Mouse (Mus musculus) limb, embryonic 10.5 days (tissue): ENCODE measurements at regions not wholly inside any gene's neighbourhood (a gene's known extent, or its start where the extent isn't known, plus 50 kb on each side); places are given as distances from the start of the nearest gene placed in this dataset.

Experiments used
- DNase-seq: peaks from one replicate; pipeline ENCODE4 v3.0.0-alpha.2; 2017; ENCODE audit warnings: low spot score
- H3K27ac ChIP-seq: fragments of 300-500 bp; sonication (generic); 2 replicates; pipeline ENCODE4 v1.5.1; 2016; ENCODE audit warnings: mild to moderate bottlenecking
- H3K27me3 ChIP-seq: fragments of 300-500 bp; sonication (generic); 2 replicates; pipeline ENCODE4 v1.6.1; 2016; ENCODE audit warnings: low read depth, mild to moderate bottlenecking; ENCODE audit not compliant: poor library complexity, severe bottlenecking
- H3K36me3 ChIP-seq: fragments of 300-500 bp; sonication (generic); 2 replicates; pipeline ENCODE4 v1.6.1; 2016; ENCODE audit warnings: mild to moderate bottlenecking, moderate library complexity
- H3K4me1 ChIP-seq: fragments of 300-500 bp; sonication (generic); 2 replicates; pipeline ENCODE4 v1.6.1; 2016
- H3K4me3 ChIP-seq: fragments of 300-500 bp; sonication (generic); 2 replicates; pipeline ENCODE4 v1.5.1; 2016; ENCODE audit warnings: mild to moderate bottlenecking, moderate library complexity
- H3K9me3 ChIP-seq: fragments of 300-500 bp; sonication (generic); replicated peaks from 2 replicates; pipeline ENCODE4 v1.6.1; 2016; ENCODE audit warnings: mild to moderate bottlenecking
- WGBS: fragments of 180-500 bp; shearing (Covaris S2); methylation state at CpG from one replicate; pipeline ENCODE4 v1.1.7; 2016; 5-methylcytosine and 5-hydroxymethylcytosine counted together

DNA sequence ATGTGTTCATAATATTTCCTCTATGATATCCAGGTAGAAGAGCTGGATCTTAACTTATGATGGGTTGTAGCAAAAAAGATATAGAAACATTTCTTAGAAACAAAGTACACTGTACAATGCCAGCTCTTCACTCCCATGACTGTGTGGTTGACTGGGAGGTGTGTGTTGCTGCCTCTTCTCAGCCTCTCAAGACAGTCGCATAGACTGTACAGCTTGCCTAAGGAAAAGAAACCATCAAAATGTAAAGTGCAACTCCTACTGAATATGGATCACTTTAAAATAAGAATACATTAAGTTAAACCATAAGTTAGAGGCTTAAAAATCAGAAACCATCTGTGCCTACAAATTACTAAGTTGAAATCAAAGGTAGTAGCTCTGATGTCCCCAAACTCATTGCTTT, 125.5 kb upstream of the P3h2 start:
- H3K27ac ChIP-seq: no peak overlapping the region
- no peaks in the 10 kb centered on the region for H3K4me1 ChIP-seq
- no peaks in the 10 kb centered on the region for H3K36me3 ChIP-seq
- H3K4me3 ChIP-seq: no peak overlapping the region
- H3K27me3 ChIP-seq: no peaks in the 10 kb centered on the region
- DNase-seq: no peak
- WGBS: 89% methylated on average over 1 of the region's 1 CpGs
- H3K9me3 ChIP-seq: no peaks in the 10 kb centered on the region

DNA sequence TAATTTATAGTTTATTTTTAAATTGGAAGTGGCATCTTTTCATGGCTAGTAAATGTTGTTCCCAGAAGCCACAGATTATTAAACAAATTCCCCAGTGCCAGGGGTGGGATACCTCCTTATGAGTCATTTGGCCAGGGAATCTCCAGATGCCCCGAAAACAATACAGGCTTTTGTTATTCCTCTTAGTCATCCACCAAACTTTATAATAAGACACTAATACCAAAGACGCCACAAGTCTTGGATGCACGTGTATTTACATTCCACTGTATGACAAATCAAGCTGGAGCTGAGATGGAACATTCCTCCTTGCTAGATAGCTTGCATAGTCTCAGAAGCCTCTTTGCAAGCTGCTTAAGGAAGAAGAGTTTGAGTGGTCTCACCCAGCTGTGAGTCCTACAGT, 105.8 kb upstream of the P3h2 start:
- no peaks in the 10 kb centered on the region for H3K36me3 ChIP-seq
- 95% methylated on average over 3 of the region's 3 CpGs for WGBS
- H3K27me3 ChIP-seq: no peaks in the 10 kb centered on the region
- H3K4me3 ChIP-seq: no peak overlapping the region
- H3K27ac ChIP-seq: no peak overlapping the region
- no peaks in the 10 kb centered on the region for H3K9me3 ChIP-seq
- no peaks in the 10 kb centered on the region for H3K4me1 ChIP-seq
- no peak for DNase-seq

DNA sequence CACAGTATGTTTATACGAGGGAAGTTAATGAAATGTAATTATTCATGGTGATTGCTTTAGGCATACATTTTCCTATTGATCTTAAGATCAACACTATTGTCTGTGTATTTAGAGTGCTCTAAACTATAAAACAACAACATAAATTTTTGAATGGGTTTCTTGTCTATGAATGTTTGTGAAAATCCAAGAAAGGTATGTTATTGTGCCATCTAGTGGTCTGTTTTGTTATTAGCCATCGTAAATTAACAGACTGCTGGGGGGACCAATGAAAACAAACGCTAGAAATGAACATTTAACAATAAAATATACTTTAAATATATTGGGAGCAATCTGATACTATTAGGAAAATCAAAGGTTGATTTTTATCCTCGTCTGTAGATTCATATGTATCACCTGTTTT, 93.5 kb upstream of the P3h2 start:
- Histone ChIP-seq H3K4me3 (no peak overlapping the region), H3K9me3 (no peaks in the 10 kb centered on the region), H3K4me1 (no peaks in the 10 kb centered on the region), H3K27me3 (no peaks in the 10 kb centered on the region), H3K36me3 (no peaks in the 10 kb centered on the region), H3K27ac (no peak overlapping the region)
- 19% methylated on average over 4 of the region's 4 CpGs for WGBS
- DNase-seq: no peak

DNA sequence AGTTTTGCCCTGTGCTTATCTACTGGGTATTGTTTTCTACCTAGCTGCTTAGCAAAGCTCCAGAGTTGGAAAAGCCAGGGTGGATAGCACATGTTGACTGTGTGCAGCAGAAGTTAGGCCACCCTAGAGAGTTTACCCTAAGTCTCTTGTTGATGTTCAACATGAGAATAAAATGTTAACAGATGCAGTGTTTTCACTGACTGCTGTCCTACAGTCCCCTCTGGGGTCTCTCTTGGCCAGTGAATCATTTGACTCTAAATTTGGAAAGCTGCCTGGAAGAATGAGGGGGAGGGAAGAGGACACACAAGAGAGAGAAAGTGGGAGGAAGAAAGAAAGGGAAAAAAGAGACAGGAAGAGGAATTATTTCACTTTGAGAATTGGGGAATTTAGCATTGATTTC, 90.8 kb upstream of the P3h2 start:
- Histone ChIP-seq H3K9me3 (no peaks in the 10 kb centered on the region), H3K27me3 (no peaks in the 10 kb centered on the region), H3K27ac (no peak overlapping the region), H3K36me3 (no peaks in the 10 kb centered on the region), H3K4me3 (no peak overlapping the region), H3K4me1 (no peaks in the 10 kb centered on the region)
- DNase-seq: no peak

DNA sequence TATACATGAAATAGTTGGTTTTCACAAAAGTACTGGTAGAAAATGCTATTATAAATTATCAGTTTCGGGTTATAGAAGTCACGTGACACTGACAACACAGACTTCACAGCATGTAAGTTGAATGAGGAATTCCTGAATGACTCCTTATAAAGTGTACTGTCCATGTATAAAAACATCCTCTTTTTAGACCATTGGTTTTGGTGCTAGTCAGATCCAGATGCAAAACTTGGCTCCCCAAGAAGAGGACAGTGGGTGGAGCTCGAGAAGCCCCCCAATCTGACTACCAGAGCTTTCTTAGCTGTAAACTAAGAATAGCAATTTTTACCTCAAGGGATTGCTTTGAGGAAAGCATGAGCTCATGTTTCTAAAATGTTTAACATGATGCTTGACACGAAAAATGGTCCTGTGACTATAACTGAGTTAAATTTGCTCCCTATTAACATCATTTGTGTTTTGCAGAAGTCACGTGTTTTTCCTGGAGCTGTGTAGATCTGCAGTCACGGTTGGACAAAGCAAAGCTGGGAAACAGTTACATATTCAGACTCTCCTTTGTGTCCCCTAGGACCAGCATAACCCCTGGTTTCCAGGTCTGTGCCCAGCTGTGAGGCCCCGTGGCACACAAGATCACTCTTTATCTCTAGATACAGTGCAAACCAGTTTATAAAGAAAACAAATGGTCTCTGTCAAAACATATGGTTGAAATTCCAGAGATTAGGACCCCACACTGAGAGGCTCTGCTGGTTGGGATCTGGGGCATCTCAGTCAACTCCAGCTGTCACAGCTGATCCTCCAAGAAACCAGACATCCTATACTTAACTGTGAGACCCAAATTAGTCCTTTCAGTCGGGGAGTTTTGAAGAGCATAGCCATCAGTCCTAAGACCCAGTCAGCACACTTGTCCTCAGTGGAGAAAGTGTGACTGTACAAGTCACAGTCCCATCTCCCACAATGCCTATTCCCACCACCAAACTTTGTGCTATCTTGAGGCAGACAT, 80.0 kb upstream of the P3h2 start:
- no peak overlapping the region for H3K27ac ChIP-seq
- H3K9me3 ChIP-seq: no peaks in the 10 kb centered on the region
- no peaks in the 10 kb centered on the region for H3K36me3 ChIP-seq
- no peak for DNase-seq
- H3K4me3 ChIP-seq: no peak overlapping the region
- WGBS: 57% methylated on average over 8 of the region's 8 CpGs
- peaks cover 6% of the 10 kb centered on the region for H3K4me1 ChIP-seq
- no peaks in the 10 kb centered on the region for H3K27me3 ChIP-seq

DNA sequence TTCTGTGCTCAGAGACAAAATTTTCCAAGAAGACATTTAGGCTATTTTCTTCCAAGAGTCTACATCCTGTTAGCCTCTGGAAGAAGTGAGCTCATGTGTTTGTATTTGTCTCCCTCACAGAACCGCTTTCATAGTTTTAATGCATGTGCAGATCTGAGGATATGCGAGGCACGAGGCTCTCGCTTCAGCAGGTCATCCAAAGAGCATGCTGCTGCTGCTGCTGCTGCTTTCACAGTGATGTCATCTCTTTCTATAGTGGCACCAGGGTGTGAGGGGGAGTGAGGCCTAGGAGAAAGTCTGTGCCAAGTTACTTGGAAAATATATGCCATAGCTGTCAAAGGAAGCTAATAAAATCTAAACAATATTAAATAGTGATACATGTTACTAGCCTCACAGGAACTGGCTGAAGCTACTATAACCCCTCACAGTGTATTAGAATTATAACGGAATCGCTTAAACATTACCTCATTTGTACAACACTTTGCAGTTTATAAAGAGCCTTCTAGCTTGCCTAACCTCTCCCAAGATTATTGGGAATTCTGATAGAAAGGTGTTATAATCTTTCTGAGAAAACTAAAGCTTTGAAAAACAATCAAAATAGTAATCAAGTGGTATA, 79.2 kb upstream of the P3h2 start:
- Histone ChIP-seq H3K4me3 (no peak overlapping the region), H3K9me3 (no peaks in the 10 kb centered on the region), H3K27me3 (no peaks in the 10 kb centered on the region), H3K27ac (no peak overlapping the region), H3K36me3 (no peaks in the 10 kb centered on the region), H3K4me1 (peaks cover 6% of the 10 kb centered on the region)
- 73% methylated on average over 6 of the region's 6 CpGs for WGBS
- DNase-seq: no peak

DNA sequence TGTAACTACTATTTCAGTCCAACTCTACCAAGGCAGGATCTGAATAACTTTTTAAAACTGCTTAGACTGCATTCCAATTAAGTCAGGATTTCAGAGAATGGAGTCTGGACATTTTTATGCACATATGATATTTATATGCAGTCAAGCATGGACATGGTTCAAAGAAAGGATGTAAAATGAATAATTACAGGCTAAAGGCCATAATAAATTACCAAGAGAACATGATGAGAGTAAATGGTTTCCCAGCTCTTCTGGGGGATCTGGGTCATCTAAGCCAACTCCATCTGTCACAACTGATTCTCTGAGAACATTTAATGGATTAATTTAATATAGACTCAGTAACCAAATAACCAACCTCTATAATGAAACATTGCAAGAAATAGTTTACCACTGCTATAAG, 77.9 kb upstream of the P3h2 start:
- Histone ChIP-seq H3K4me1 (peaks cover 6% of the 10 kb centered on the region), H3K9me3 (no peaks in the 10 kb centered on the region), H3K27me3 (no peaks in the 10 kb centered on the region), H3K36me3 (no peaks in the 10 kb centered on the region), H3K27ac (no peak overlapping the region), H3K4me3 (no peak overlapping the region)
- DNase-seq: no peak

DNA sequence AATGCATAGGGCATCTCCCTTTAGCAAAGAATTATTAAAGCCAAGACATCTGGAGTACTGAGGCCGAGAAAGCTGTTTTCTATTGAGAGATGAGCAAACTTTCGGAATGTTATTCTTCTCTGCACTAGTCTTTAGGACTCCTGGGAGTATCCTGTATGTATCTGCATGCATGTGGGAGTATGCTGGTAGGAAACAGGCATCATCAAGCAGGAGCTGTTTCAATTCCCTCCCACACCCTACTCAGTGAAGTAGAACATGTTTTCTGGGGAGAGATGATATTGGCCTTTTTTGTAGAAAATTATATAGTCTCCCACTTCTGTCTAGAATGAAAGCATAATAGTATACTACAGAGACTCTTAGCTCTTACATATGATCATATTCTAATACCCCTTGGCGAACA, 76.1 kb upstream of the P3h2 start:
- H3K27ac ChIP-seq: no peak overlapping the region
- no peak overlapping the region for H3K4me3 ChIP-seq
- no peaks in the 10 kb centered on the region for H3K9me3 ChIP-seq
- H3K27me3 ChIP-seq: no peaks in the 10 kb centered on the region
- peaks cover 6% of the 10 kb centered on the region for H3K4me1 ChIP-seq
- 90% methylated on average over 3 of the region's 3 CpGs for WGBS
- H3K36me3 ChIP-seq: no peaks in the 10 kb centered on the region
- no peak for DNase-seq

DNA sequence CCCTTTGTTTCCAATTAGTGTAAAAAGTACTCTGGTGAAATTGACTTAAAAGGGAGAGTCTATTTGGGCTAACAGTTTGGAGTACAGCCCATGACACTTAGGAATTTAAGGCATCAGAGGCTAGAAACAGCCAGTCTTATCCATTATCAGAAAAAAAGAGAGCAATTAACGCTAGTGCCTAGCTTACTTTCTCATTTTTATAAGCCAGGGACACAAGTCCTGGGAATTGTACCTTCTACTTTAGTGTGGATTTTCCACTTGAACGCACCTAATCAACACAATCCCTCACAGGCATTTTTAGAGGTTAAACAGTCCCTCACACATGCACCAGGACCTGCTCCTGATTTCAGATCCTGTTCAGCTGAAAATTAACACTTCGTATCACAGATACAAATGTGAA, 65.9 kb upstream of the P3h2 start:
- DNase-seq: no peak
- H3K36me3 ChIP-seq: no peaks in the 10 kb centered on the region
- no peak overlapping the region for H3K27ac ChIP-seq
- no peak overlapping the region for H3K4me3 ChIP-seq
- H3K4me1 ChIP-seq: peaks cover 2% of the 10 kb centered on the region; the same call in 1 of the 2 replicates
- no peaks in the 10 kb centered on the region for H3K9me3 ChIP-seq
- no peaks in the 10 kb centered on the region for H3K27me3 ChIP-seq
- 75% methylated on average over 3 of the region's 3 CpGs for WGBS

DNA sequence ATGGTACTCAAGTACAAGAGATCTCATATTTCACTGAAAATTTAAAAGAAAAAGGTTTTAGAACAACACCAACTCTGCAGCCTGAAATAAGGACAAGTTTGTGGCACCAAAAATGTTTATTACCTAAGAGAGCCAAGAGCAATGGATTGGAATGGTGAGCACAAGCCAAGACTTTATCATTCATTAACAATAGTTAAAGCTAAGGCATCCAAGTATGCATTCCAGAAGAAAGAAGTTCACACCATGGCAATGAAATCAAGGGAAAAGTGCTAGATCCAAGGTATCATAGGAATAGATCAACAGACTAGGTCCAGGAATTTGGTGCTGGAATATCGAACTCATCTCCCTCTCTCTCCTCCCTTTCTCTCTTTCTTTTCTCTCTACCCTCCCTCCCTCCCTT, 63.8 kb upstream of the P3h2 start:
- Histone ChIP-seq H3K9me3 (no peaks in the 10 kb centered on the region), H3K4me1 (peaks cover 2% of the 10 kb centered on the region; the same call in 1 of the 2 replicates), H3K4me3 (no peak overlapping the region), H3K27me3 (no peaks in the 10 kb centered on the region), H3K36me3 (no peaks in the 10 kb centered on the region), H3K27ac (no peak overlapping the region)
- 100% methylated on average over 1 of the region's 1 CpGs for WGBS
- DNase-seq: no peak

DNA sequence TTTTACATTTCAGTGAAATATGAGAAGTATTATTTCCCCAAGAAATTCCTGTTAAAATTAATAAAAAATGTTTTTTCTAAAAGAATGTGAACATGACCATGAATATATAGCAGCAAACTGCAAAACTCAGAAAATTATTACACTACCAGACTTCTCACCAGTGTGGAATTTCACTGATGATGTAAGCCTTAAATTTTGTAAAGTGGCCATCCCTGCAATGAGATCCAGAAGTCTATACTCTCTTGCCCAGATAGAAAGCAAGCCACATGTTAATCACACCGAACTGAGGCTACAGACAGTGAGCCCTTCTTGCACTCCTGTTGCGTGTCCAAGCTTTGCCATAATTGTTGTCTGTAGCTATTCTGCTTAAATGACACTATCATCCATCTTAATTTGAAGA, 62.6 kb upstream of the P3h2 start:
- no peak overlapping the region for H3K27ac ChIP-seq
- no peaks in the 10 kb centered on the region for H3K9me3 ChIP-seq
- no peaks in the 10 kb centered on the region for H3K36me3 ChIP-seq
- DNase-seq: no peak
- no peak overlapping the region for H3K4me3 ChIP-seq
- no peaks in the 10 kb centered on the region for H3K27me3 ChIP-seq
- H3K4me1 ChIP-seq: peaks cover 2% of the 10 kb centered on the region; the same call in 1 of the 2 replicates
- WGBS: 94% methylated on average over 2 of the region's 2 CpGs

DNA sequence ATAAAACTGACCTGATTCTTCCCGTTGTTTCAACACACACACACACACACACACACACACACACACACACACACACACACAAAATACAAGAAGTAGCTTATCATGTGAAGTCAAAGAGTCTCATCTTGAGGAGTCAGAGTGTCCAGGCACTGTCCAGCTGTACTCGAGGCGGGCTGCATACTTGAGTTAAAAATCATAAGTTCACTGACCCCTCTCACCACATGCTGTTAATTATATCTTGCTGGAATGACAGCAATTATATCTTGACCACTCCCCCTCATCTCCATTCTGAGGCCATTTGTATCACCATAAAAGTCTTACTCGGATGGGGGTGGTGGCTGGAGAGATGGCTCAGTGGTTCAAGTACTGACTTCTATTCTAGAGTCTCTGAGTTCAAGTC, 58.5 kb upstream of the P3h2 start:
- H3K4me1 ChIP-seq: no peaks in the 10 kb centered on the region
- no peak for DNase-seq
- H3K27ac ChIP-seq: no peak overlapping the region
- no peaks in the 10 kb centered on the region for H3K9me3 ChIP-seq
- H3K27me3 ChIP-seq: no peaks in the 10 kb centered on the region
- WGBS: 56% methylated on average over 4 of the region's 4 CpGs
- no peak overlapping the region for H3K4me3 ChIP-seq
- H3K36me3 ChIP-seq: no peaks in the 10 kb centered on the region

DNA sequence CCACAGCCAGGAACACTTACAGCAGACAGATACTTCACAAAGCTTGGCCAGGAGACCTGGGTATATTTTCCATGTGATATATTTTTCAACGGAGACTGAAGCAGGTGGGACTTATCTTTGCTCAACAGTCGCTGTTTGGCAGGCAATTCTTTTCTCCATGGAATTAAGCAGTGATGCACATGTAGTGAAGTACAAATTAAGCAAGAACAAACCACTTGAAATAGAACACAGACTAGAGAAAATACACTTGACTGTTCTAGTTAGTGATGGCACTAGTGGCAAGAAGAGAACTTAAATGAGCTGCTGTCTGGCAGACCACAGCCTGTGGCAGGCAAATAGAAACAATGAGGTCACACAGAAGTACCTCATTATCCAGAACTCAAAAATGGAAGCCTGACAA, 57.8 kb upstream of the P3h2 start:
- Histone ChIP-seq H3K9me3 (no peaks in the 10 kb centered on the region), H3K4me1 (no peaks in the 10 kb centered on the region), H3K4me3 (no peak overlapping the region), H3K27ac (no peak overlapping the region), H3K36me3 (no peaks in the 10 kb centered on the region), H3K27me3 (no peaks in the 10 kb centered on the region)
- 90% methylated on average over 2 of the region's 2 CpGs for WGBS
- no peak for DNase-seq
